Mouse (Mus musculus): Measurements from ENCODE around the gene Tmem126b. TPM values are rescaled to one million over a fixed set of nuclear protein-coding genes. Genes with fewer than 3 reads are reported as not detected.

The Tmem126b gene
- 2.0 TPM in 1 of 2 replicates, not detected in the other for polyA plus RNA-seq (2012; ENCODE audit: insufficient read depth, low replicate concordance)

DNA sequence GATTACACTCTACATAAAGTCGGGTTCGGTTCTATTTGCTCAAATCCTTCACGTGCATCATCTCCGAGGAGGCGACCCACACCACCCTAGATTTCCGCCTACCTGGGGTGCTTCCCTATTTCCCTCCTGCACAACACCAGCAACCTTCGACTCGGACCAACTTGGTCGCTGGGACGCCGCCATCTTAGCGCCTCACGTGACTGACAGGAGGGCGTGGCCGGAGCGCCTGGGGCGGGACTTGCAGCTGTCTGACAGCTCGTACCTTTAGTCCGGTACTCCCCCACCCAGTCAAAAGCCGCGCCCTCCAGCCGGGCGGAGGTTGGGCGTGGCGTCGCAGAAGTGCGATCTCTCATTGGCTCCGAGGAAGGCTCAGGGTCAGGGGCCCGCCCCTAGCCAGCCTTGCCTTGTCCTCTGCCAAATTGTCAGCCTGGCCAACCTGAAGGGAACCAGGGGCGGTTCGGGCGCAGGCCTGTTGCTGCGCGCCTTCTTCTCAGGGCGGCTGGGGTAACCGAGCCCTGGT, at the start of gene Tmem126b:
Tmem126b (minus strand) TSS at position 209 of the 520 bp plus-strand sequence.
- Histone ChIP-seq H3K4me1 (peaks cover 28% of the 10 kb centered on the region), H3K9me3 (no peaks in the 10 kb centered on the region), H3K36me3 (replicated peaks; ENCODE audit: low read length) (peaks cover 17% of the 10 kb centered on the region), H3K4me3 (replicated peaks) (peak within 1 kb of the TSS; percentile 97), H3K27me3 (replicated peaks) (no peaks in the 10 kb centered on the region)
- TF ChIP-seq FLI1 (IDR thresholded peaks at IDR 0.05; ENCODE audit: low read length) (no peak), GATA1 (IDR thresholded peaks at IDR 0.05; ENCODE audit: borderline replicate concordance, low read length) (no peak)

DNA sequence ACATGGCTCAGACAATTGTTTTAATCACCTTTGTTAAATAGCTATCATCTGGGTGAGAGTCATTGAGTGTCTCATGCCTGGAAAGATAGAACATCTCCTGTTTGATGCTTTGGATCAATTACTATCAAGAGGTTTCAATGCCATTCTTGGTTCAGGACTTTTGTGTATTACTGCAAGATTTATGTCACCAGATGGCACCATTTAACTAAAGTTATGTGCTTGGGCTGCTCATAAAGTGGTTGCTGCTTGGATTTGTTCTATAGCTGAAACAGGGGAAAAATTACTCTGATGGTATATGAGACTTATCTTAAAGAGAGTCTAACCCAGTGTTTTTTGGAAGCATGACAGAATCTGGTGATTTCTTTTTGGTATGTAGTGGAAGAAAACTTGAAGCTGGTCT, 36.5 kb upstream of the Tmem126b start:
- no peaks in the 10 kb centered on the region for H3K9me3 ChIP-seq
- TF ChIP-seq GATA1 (IDR thresholded peaks at IDR 0.05; ENCODE audit: borderline replicate concordance, low read length) (no peak), FLI1 (IDR thresholded peaks at IDR 0.05; ENCODE audit: low read length) (no peak)

DNA sequence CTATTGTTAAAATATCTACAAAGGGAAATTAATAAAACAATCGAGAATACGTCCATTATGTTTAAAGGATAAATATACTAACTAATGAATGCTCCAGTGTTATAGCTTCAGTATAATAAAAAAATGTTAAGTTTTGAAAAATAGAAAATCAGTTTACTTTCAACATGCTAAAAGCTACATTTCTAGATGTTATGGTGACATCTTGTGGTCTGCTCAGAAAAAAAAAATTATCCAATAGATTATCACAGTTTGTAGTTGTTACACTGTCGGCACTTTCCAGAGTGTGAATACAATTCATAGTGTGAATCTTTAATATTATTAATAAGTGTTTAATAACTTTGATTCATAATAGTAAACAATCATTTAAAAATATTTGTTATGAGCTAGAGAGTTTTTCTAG, 32.3 kb upstream of the Tmem126b start:
- no peak for TF ChIP-seq FLI1 (IDR thresholded peaks at IDR 0.05; ENCODE audit: low read length)
- TF ChIP-seq GATA1 (IDR thresholded peaks at IDR 0.05; ENCODE audit: borderline replicate concordance, low read length): no peak
- Histone ChIP-seq H3K9me3 (no peaks in the 10 kb centered on the region), H3K4me1 (no peaks in the 10 kb centered on the region), H3K27me3 (replicated peaks) (no peaks in the 10 kb centered on the region), H3K4me3 (replicated peaks) (no peak overlapping the region), H3K36me3 (replicated peaks; ENCODE audit: low read length) (no peaks in the 10 kb centered on the region)

More for the DNA sequence above, 36.5 kb upstream of the Tmem126b start:
- Histone ChIP-seq H3K4me1 (no peaks in the 10 kb centered on the region), H3K36me3 (replicated peaks; ENCODE audit: low read length) (no peaks in the 10 kb centered on the region), H3K4me3 (replicated peaks) (no peak overlapping the region), H3K27me3 (replicated peaks) (no peaks in the 10 kb centered on the region)

DNA sequence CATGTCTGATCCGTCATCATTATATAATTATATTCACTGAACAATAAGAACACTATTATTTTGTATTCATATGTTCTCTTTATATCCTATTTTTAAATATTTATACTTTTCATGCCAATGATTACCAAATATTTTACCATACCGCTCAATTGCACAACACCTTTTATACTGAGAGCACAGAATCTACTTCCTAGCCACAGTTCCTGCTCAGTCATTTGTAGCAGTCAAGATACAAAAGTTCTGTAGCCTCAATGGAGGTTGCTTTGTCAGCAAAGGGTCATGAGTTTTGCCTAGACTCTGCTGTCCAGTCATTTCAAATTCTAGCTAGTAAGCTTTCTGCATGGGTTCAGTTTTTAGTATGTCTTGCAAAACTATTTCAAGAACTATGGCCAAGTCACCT, 6.8 kb upstream of the Tmem126b start:
- TF ChIP-seq FLI1 (IDR thresholded peaks at IDR 0.05; ENCODE audit: low read length) (no peak), GATA1 (IDR thresholded peaks at IDR 0.05; ENCODE audit: borderline replicate concordance, low read length) (no peak)

DNA sequence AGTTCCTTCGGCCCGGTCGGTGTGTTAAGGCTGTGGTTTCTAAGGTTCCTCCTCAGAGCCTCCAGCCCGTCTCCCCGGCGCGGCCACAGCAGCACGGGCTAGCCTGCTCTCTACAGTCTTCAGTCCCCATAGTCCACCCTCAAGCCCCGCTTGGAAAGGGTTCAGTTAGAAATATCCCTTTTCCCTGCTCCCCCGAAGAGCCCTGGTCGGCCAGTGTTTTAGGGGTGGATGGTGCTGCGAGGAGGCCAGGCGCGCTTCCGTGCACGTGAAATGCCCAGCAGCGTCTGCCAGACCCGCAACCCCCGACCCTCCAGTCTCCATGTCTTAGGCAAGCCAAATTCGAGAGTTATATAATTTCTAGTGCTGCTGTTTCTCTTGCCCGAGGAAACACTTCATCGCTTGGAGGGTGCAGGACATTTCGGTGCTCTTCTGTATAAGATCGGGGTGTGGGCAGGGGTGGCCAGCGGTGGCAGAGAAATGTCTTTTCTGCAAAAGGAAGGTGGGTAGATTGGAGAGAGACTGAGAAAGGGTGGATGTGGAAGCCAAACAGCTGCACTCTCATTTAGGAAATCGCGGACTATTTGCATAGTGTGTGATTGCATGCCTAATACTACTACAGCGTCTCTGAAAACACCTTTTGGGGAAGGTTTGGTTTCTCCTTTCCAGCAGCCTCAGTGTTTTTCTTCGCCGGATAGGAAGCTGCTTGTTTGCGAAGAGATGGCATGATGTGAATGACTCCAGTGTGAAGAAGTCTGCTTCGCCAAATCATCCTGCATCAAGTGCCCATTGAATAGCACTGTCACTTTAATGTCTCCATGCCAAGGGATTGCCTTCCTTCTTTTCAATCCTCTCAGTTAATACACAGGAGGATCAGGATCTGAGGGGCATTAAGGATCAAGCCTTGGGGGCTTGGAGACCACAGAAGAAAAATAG, 778 bp upstream of the Tmem126b start, which contains the start of gene Dlg2:
Dlg2 (plus strand) TSS at position 360 of the 933 bp plus-strand sequence.
- Histone ChIP-seq H3K9me3 (no peaks in the 10 kb centered on the region), H3K36me3 (replicated peaks; ENCODE audit: low read length) (peaks cover 12% of the 10 kb centered on the region), H3K4me1 (peaks cover 28% of the 10 kb centered on the region), H3K27me3 (replicated peaks) (no peaks in the 10 kb centered on the region), H3K4me3 (replicated peaks) (peak within 1 kb of the TSS; percentile 97)
- TF ChIP-seq FLI1 (IDR thresholded peaks at IDR 0.05; ENCODE audit: low read length): no peak
- no peak for TF ChIP-seq GATA1 (IDR thresholded peaks at IDR 0.05; ENCODE audit: borderline replicate concordance, low read length)

More for the DNA sequence above, 6.8 kb upstream of the Tmem126b start:
- Histone ChIP-seq H3K4me3 (replicated peaks) (no peak overlapping the region), H3K4me1 (no peaks in the 10 kb centered on the region), H3K9me3 (no peaks in the 10 kb centered on the region), H3K36me3 (replicated peaks; ENCODE audit: low read length) (no peaks in the 10 kb centered on the region), H3K27me3 (replicated peaks) (no peaks in the 10 kb centered on the region)

DNA sequence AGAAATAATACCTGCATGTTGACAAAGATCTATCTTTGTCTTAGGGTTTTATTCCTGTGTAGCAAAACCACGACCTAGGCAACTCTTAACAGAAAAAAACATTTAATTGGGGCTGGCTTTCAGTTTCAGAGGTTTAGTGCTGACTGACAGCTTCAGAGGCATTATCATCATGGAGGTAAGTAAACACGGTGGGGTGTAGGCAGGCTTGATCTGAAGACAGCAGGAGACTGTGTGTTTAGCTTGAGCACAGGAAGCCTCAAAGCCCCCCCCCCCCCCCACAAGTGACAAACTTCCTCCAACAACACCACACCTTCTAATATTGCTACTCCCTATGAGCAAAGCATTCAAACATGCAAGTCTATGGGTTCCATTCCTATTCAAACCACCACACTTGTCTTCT, 2.3 kb downstream of the Tmem126b start:
- H3K36me3 ChIP-seq (replicated peaks; ENCODE audit: low read length): peaks cover 40% of the 10 kb centered on the region
- no peaks in the 10 kb centered on the region for H3K9me3 ChIP-seq
- TF ChIP-seq GATA1 (IDR thresholded peaks at IDR 0.05; ENCODE audit: borderline replicate concordance, low read length) (no peak), FLI1 (IDR thresholded peaks at IDR 0.05; ENCODE audit: low read length) (no peak)
- H3K4me1 ChIP-seq: peaks cover 28% of the 10 kb centered on the region
- no peak overlapping the region for H3K4me3 ChIP-seq (replicated peaks)
- H3K27me3 ChIP-seq (replicated peaks): no peaks in the 10 kb centered on the region

DNA sequence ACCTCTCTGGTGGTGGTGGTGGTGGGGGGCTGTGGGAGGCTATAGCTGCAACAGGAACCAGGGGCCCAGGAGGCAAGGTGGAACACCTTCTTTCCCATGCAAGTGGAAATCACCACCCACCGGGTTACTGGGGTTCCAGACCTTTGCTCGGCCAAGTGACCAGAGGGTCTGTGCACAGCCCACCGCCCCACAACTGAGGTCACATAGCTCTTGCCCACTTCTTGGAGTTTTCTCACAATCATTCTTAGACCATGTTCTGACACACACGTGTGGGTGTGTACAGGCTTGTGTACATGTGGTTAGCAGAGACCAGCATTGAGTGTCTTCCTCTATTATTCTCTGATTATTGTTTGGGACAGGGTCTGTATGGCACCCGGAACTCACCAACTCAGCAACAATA, 14.4 kb downstream of the Tmem126b start:
- peaks cover 5% of the 10 kb centered on the region for H3K27me3 ChIP-seq (replicated peaks)
- no peak for TF ChIP-seq FLI1 (IDR thresholded peaks at IDR 0.05; ENCODE audit: low read length)
- TF ChIP-seq GATA1 (IDR thresholded peaks at IDR 0.05; ENCODE audit: borderline replicate concordance, low read length): no peak
- no peak overlapping the region for H3K4me3 ChIP-seq (replicated peaks)
- H3K4me1 ChIP-seq: peaks cover 13% of the 10 kb centered on the region
- no peaks in the 10 kb centered on the region for H3K36me3 ChIP-seq (replicated peaks; ENCODE audit: low read length)
- H3K9me3 ChIP-seq: no peaks in the 10 kb centered on the region

DNA sequence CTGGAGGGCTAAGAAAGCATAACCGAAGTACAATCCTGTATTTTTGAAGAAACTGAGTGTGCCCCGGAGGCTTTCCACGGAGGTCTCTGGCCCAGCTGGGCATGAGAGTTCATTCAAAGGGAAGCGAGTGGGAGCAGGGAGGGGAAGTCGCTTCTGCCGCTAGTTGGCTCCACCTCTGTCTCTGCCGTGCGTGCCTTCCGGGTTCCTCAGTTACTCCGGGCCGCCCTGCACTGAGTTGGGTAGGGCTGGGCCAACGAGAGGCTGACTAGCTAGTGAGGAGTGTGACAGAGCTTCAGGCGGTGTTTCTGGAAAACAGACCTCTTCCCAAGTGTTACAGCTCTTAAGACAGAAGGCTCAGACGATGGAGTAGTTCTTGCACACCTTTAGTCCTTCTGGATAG, 14.9 kb downstream of the Tmem126b start:
- TF ChIP-seq GATA1 (IDR thresholded peaks at IDR 0.05; ENCODE audit: borderline replicate concordance, low read length): no peak
- no peak for TF ChIP-seq FLI1 (IDR thresholded peaks at IDR 0.05; ENCODE audit: low read length)
- Histone ChIP-seq H3K27me3 (replicated peaks) (peaks cover 5% of the 10 kb centered on the region), H3K36me3 (replicated peaks; ENCODE audit: low read length) (no peaks in the 10 kb centered on the region), H3K9me3 (no peaks in the 10 kb centered on the region), H3K4me3 (replicated peaks) (peak overlapping the region; percentile 56), H3K4me1 (peaks cover 18% of the 10 kb centered on the region)

DNA sequence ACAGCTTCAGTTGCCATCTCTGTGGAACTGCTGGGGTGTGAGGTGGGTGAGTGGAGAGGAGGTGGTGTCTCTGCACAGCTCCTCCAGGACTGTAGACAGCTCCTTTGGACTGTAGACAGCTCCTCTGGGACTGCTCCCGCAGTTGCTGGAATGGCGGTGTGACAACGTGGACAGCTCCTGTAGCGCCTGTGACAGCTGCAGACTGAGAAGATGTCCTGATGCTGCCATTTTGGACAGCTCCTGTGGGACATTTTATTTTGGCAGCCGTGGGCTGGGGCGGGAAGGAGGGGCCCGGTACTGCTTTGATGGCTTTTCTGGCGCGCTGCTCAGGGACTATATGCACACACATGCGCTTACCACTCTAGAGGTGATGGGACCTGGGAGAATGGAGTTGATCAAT, 15.5 kb downstream of the Tmem126b start:
- H3K4me3 ChIP-seq (replicated peaks): no peak overlapping the region
- peaks cover 5% of the 10 kb centered on the region for H3K27me3 ChIP-seq (replicated peaks)
- TF ChIP-seq GATA1 (IDR thresholded peaks at IDR 0.05; ENCODE audit: borderline replicate concordance, low read length): no peak
- no peak for TF ChIP-seq FLI1 (IDR thresholded peaks at IDR 0.05; ENCODE audit: low read length)
- no peaks in the 10 kb centered on the region for H3K9me3 ChIP-seq
- no peaks in the 10 kb centered on the region for H3K36me3 ChIP-seq (replicated peaks; ENCODE audit: low read length)
- H3K4me1 ChIP-seq: peaks cover 21% of the 10 kb centered on the region

DNA sequence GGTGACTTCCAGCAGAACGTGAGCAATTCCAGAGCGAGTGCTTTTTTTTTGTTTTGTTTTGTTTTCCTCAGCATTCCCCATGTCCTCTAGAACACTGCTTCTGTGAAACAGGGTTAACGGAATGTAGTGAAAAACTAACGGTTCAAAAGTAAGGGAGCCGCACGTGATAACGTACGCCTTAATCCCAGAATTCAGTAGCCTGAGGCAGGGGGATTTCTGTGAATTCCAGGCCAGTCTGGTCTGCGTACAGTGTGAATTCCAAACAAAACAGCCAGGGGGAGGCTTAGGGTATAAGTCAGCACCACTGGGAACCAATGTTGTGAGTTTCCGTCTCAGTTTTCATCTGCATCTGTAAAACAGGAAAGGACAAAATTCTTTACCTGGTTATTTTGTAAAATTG, 18.3 kb downstream of the Tmem126b start:
- Histone ChIP-seq H3K4me3 (replicated peaks) (peak overlapping the region; percentile 97), H3K9me3 (no peaks in the 10 kb centered on the region), H3K27me3 (replicated peaks) (peaks cover 5% of the 10 kb centered on the region), H3K4me1 (peaks cover 24% of the 10 kb centered on the region), H3K36me3 (replicated peaks; ENCODE audit: low read length) (peaks cover 21% of the 10 kb centered on the region)
- TF ChIP-seq FLI1 (IDR thresholded peaks at IDR 0.05; ENCODE audit: low read length) (no peak), GATA1 (IDR thresholded peaks at IDR 0.05; ENCODE audit: borderline replicate concordance, low read length) (no peak)

Data from megakaryocyte, embryonic 14.5 days (primary cell).